Mouse (Mus musculus) brain, embryonic 14.5 days (tissue): Measurements from ENCODE around the gene Tbx5. TPM values are rescaled to one million over a fixed set of nuclear protein-coding genes. Genes with fewer than 3 reads are reported as not detected.
A peak's percentile ranks its signal among the peaks of the same experiment; 100 is the strongest.
"Not testable (repeated sequence)": the region's sequence is repeated elsewhere in the genome, so short reads cannot be mapped to it uniquely, and the experiment has no call there.

Source experiments
- DNase-seq: peaks from one replicate; pipeline ENCODE4 v3.0.0-alpha.2; 2011; ENCODE audit warnings: low read depth
- CTCF ChIP-seq: fragments of 200-500 bp; IDR thresholded peaks from 2 replicates; pipeline ENCODE4 v1.5.1; 2012; ENCODE audit warnings: inconsistent platforms, mild to moderate bottlenecking, moderate library complexity, borderline replicate concordance; ENCODE audit not compliant: insufficient read depth, insufficient read length; ENCODE audit errors: extremely low read depth
- POLR2A ChIP-seq: fragments of 200-500 bp; IDR thresholded peaks from 2 replicates; pipeline ENCODE4 v1.6.1; 2012; ENCODE audit warnings: mild to moderate bottlenecking, inconsistent platforms, borderline replicate concordance; ENCODE audit not compliant: poor library complexity, insufficient read depth, insufficient read length, severe bottlenecking; ENCODE audit errors: extremely low read depth
- polyA plus RNA-seq: library from polyadenylated mRNA; depleted of rRNA; stranded (reverse); fragments of >200 nt; gene quantifications from 2 replicates; pipeline ENCODE4 v1.2.3, GENCODE M21; 2012; rRNA removed

The Tbx5 gene
- polyA plus RNA-seq, 1 experiment = 0.05 TPM

GRCm38 (mm10) chr5:119877185-119877584 lies 44.7 kb downstream of the Tbx5 start:
- DNase-seq = no peak
- TF ChIP-seq POLR2A = no peak
- no peak for TF ChIP-seq CTCF

- DNase-seq = no peak
- TF ChIP-seq CTCF = no peak
- no peak for TF ChIP-seq POLR2A
Observed at GRCm38 (mm10) chr5:119885595-119885994, 53.1 kb downstream of the Tbx5 start.

- no peak for TF ChIP-seq POLR2A
- TF ChIP-seq CTCF = no peak
- no peak for DNase-seq
Observed at GRCm38 (mm10) chr5:119887381-119887780, 54.9 kb downstream of the Tbx5 start.

- TF ChIP-seq CTCF (no peak), POLR2A (no peak)
- no peak for DNase-seq
Observed at GRCm38 (mm10) chr5:119891960-119892359, 59.5 kb downstream of the Tbx5 start.

- TF ChIP-seq POLR2A (no peak), CTCF (no peak)
Observed at GRCm38 (mm10) chr5:119893060-119893459, 60.6 kb downstream of the Tbx5 start.

GRCm38 (mm10) chr5:119896605-119897004 lies 64.1 kb downstream of the Tbx5 start:
- no peak for DNase-seq

More at GRCm38 (mm10) chr5:119893060-119893459, 60.6 kb downstream of the Tbx5 start:
- DNase-seq = no peak

GRCm38 (mm10) chr5:119916551-119917171 lies 84.2 kb downstream of the Tbx5 start:
- TF ChIP-seq CTCF (no peak), POLR2A (no peak)
- peak; percentile 91 for DNase-seq

More at GRCm38 (mm10) chr5:119896605-119897004, 64.1 kb downstream of the Tbx5 start:
- TF ChIP-seq POLR2A (no peak), CTCF (no peak)

- not testable (repeated sequence) for DNase-seq
Observed at GRCm38 (mm10) chr5:119918381-119918780, 85.9 kb downstream of the Tbx5 start.

- DNase-seq = no peak
- TF ChIP-seq CTCF = no peak
- no peak for TF ChIP-seq POLR2A
Observed at GRCm38 (mm10) chr5:119920941-119921340, 88.5 kb downstream of the Tbx5 start.

GRCm38 (mm10) chr5:119922229-119922628 lies 89.8 kb downstream of the Tbx5 start:
- TF ChIP-seq CTCF (no peak), POLR2A (no peak)
- peak; percentile 70 for DNase-seq

Other genes starting within 250 kb of the Tbx5 start
- gene Tbx3, start 162.0 kb upstream of the Tbx5 start, polyA plus RNA-seq = 1.0 and 3.0 TPM in 2 replicates